Mouse (Mus musculus): ENCODE measurements around the gene Mars. TPM values are rescaled to one million over a fixed set of nuclear protein-coding genes. Genes with fewer than 3 reads are reported as not detected.
A peak's percentile ranks its signal among the peaks of the same experiment; 100 is the strongest.

Gene Mars
- polyA plus RNA-seq, 1 experiment = 105 TPM

DNA sequence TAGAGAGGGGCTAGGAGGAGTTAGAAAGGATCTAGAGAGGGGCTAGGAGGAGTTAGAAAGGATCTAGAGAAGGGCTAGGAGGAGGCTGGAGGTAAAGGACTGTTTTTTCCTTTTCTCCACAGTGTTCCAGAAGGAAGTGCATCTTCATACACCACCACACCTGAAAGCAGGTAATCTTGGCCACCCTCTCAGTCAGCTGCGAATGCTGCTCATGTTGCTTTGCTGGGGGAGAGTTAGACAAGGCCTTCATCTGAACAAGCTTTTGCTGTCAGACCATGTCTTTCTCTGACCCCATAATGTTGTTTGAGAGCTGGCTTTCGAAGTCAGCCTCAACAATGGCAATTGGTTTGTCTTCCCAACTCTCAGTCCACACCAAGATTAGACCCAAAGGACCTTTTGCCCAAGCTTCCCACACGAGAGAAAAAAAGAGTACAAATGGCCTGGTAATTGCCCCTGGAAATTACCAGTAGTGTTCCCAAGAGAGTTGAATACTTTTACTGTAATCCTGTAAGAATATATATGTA lies 17.9 kb downstream of the Mars start:
- H3K27ac ChIP-seq (ENCODE audit: insufficient read depth, low read length) = no peak overlapping the region
- TF ChIP-seq POLR2A (IDR thresholded peaks at IDR 0.05; ENCODE audit: low read depth, low read length) (no peak; the same call in 1 of the 2 replicates), CTCF (IDR thresholded peaks at IDR 0.05; ENCODE audit: borderline replicate concordance, insufficient read depth, low read length) (no peak)
- H3K4me3 ChIP-seq (ENCODE audit: insufficient read depth, low read length) = peak overlapping the region; percentile 80
- H3K4me1 ChIP-seq (ENCODE audit: control insufficient read depth, insufficient read depth, low read length) = peaks cover 5% of the 10 kb centered on the region; the same call in 1 of the 2 replicates

DNA sequence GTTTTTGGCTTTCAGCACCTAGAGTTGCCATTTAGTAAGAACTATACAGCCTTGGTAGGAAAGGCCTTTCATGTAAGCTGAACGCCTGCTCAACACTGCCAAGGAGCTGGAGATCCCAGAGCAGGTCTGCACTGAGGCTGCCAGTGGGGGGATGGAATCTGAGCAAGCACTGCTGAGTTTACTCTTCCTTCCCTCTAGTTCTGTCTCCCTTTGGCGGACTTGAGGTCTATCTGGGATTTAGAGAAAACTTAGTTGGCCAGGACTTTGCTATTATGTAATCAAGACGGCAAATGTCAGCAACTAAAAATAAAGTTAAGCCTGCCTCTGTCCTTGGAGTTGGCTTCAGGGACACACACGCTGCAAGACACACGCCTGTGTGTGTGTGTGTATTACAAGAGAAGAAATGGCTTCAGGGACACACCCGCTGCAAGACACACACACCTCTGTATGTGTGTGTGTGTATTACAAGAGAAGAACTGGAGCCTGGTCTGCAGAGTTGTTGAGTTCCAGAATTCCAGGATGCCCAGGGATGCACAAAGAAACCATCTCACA lies 18.5 kb downstream of the Mars start:
- H3K4me1 ChIP-seq (ENCODE audit: control insufficient read depth, insufficient read depth, low read length) = peaks cover 5% of the 10 kb centered on the region; the same call in 1 of the 2 replicates
- TF ChIP-seq CTCF (IDR thresholded peaks at IDR 0.05; ENCODE audit: borderline replicate concordance, insufficient read depth, low read length) (no peak), POLR2A (IDR thresholded peaks at IDR 0.05; ENCODE audit: low read depth, low read length) (peak; percentile 54)
- 0 out of 2 replicates have a peak overlapping the region, but pooled peaks have one; percentile 1 for H3K27ac ChIP-seq (ENCODE audit: insufficient read depth, low read length)
- H3K4me3 ChIP-seq (ENCODE audit: insufficient read depth, low read length) = peak overlapping the region; percentile 80

DNA sequence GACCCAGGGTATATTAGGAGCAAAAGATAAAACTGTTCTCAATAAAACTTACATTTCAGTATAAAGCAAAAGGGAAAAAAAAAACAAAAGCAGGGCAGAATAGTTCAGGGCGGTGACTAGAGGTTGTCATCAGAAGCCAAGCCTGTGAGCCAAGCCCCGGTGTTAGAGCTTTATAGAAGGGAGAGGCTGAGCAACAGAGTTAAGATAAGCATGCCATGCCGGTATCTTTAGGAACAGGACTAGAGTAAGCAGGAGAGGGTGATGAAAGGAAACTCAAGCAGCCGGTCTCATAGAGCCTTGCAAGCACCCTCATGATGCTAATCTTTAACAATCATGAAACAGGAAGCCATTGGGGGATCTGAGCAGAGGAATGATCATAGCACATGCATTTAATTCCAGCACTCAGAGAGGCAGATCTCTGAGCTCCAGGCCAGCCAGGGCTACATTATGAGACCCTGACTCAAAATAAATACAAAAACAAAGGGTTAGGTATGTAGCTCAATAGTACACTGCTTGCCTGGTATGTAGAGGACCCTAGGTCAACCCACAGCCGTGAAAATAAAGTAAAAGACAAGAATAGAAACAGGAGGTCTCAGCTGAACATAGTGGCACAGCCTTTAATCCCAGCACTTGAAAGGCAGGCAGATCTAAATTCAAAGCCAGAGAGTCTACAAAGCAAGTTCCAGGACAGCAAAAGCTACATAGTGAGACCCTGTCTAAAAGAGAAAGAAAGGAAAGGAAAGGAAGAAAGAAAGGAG lies 19.5 kb downstream of the Mars start:
- TF ChIP-seq POLR2A (IDR thresholded peaks at IDR 0.05; ENCODE audit: low read depth, low read length) (peak; percentile 40), CTCF (IDR thresholded peaks at IDR 0.05; ENCODE audit: borderline replicate concordance, insufficient read depth, low read length) (no peak)
- Histone ChIP-seq H3K27ac (ENCODE audit: insufficient read depth, low read length) (peak overlapping the region; percentile 94), H3K4me3 (ENCODE audit: insufficient read depth, low read length) (peak overlapping the region; percentile 80), H3K4me1 (ENCODE audit: control insufficient read depth, insufficient read depth, low read length) (peaks cover 9% of the 10 kb centered on the region; the same call in 1 of the 2 replicates)

DNA sequence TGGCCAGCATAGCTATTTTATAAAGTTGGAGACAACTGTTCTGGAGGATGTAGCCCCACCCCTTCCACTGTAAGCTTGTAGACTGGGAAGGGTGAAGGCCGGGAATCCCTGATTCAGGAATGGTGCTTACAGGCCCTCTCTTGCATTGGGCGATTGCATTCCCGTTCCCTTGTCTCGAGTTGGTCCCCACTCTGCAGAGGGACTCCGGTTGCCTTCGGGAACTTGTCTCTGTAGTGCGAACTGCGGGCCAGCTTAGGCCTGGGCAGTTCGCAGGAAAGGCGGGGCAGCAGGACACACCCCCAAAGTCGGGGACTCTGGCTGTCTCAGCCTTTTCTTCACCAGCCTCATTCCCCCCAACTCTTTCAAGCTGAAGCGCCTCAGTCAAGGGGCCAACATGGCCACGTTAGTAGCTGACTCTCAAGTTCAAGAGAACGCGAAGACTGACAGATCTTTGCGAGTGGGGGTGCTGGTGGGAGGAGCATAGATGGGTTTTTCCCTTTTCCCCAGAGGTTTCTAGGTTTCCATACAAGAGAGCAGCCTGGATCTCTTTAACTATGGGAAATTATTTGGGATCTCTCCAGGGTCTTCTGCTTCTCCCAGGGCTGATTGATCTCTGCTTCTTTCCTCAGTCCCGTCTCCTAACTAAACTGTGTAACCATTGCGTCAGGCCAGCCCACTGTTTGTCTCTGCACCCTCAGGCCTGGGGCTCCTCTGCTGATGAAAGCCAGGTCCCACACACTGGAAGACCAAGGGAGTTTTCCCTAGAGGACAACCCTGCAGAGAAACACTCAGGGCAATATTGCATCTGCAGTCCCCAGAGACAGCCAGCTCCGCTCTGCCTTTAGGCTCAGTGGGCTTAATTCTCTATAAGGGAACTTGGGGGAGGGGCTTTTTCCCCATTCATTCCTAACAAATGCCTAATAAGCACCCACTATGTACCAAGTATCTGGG lies 20.4 kb downstream of the Mars start:
- Histone ChIP-seq H3K4me3 (ENCODE audit: insufficient read depth, low read length) (peak overlapping the region; percentile 80), H3K27ac (ENCODE audit: insufficient read depth, low read length) (peak overlapping the region; percentile 94), H3K4me1 (ENCODE audit: control insufficient read depth, insufficient read depth, low read length) (peaks cover 10% of the 10 kb centered on the region; the same call in 1 of the 2 replicates)
- TF ChIP-seq CTCF (IDR thresholded peaks at IDR 0.05; ENCODE audit: borderline replicate concordance, insufficient read depth, low read length) (no peak), POLR2A (IDR thresholded peaks at IDR 0.05; ENCODE audit: low read depth, low read length) (no peak; the same call in none of the 2 replicates)

DNA sequence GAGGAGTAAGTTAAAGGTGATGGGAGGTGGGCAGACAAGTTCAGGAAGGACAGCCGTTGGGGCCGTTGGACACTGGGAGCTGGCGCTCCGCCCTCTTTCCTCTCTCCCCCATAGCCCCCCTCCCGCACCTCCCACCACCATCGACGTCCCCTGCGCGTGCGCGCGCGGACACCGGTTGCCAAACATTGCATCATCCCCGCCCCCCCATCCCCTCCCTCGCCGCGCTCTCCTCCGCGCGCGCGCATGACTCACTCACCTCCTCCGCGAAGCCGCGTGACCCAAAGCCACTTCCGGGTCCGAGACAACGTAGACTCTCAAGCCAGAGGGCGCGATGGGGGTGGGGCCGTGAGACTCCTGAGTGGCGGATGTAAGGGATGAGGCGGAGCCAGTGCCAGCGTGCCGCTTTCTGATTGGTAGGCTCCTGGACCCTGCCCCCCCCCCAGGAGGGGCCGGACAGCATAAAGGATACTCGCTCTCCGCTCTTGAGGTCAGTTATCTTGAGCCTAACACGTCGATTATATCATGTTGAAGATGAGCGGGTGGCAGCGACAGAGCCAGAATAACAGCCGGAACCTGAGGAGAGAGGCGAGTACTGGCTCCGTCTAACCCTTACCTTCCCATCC lies 21.2 kb downstream of the Mars start:
- H3K27ac ChIP-seq (ENCODE audit: insufficient read depth, low read length) = peak overlapping the region; percentile 100
- TF ChIP-seq CTCF (IDR thresholded peaks at IDR 0.05; ENCODE audit: borderline replicate concordance, insufficient read depth, low read length) (no peak), POLR2A (IDR thresholded peaks at IDR 0.05; ENCODE audit: low read depth, low read length) (peak; percentile 100)
- peak overlapping the region; percentile 80 for H3K4me3 ChIP-seq (ENCODE audit: insufficient read depth, low read length)
- H3K4me1 ChIP-seq (ENCODE audit: control insufficient read depth, insufficient read depth, low read length) = peaks cover 10% of the 10 kb centered on the region; the same call in 1 of the 2 replicates

DNA sequence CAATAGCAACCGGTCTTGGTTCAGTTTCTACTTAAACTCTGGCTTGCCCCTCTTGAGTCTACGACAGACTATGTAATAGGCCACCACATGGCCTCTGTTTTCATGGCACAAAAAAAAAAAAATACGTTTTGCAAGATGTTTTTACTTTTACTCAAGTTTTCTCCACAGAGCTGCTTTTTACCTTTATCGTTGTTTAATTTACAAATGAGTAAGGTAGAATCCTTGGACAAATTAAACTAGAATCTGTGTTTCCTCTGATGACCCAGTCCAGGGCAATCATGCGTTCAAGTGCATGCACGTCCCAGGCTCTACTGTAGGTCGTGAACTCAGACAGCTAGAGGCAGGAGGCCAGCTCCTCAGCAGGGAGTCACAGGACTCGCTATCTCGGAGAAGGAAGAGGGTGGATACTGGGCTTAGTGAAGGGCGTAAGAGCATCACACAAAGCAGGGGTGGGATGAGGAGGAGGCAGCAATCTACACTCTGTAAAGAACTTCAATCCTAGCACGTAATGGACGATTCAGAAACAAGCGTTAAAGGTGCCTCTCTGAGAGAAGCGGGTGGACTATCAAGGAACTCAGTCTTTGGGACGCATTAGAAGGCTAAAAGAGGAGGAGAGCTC lies 21.9 kb downstream of the Mars start:
- Histone ChIP-seq H3K27ac (ENCODE audit: insufficient read depth, low read length) (peak overlapping the region; percentile 100), H3K4me1 (ENCODE audit: control insufficient read depth, insufficient read depth, low read length) (peaks cover 10% of the 10 kb centered on the region; the same call in 1 of the 2 replicates), H3K4me3 (ENCODE audit: insufficient read depth, low read length) (peak overlapping the region; percentile 6)
- TF ChIP-seq POLR2A (IDR thresholded peaks at IDR 0.05; ENCODE audit: low read depth, low read length) (peak; percentile 71), CTCF (IDR thresholded peaks at IDR 0.05; ENCODE audit: borderline replicate concordance, insufficient read depth, low read length) (no peak)

DNA sequence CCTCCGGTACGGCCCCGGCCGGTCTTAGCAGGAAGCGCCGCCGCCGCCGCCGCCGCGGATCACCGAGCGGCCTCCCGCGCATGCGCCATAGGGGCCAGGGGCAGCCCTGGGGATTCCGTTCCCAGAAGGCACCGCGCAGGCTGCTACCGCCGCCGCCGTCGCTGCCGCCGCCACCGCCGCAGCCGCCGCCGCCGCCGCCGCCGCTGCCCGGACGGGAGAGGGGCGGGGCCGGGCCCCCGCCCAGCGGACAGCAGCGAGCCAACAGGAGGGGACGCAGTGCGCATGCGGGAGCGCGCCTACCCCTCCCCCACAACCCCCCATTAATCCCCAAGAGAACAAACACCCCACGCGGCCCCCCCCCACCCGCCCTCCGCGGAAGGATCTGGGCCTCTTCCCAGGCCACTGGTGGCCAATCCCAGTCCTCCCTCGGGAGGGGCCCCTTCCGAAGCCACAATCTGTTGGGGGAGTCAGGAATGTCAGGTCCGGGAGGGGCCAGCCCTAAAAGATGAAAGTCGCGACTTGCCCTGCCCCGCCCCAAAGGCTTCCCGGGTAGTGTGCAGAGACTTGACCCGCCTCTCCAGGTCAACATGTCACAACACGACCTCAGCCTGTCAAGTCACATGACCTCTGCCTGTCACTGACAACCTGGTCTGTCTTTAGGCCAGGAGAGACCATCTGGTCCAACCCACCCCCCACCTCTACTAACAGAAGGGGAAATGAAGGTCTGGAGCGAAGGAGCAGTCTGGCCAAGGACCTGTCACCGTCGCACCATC lies 22.6 kb downstream of the Mars start, which contains the start of gene Mbd6:
TSS of gene Mbd6 (minus strand) at position 219 of the 773 bp plus-strand sequence.
- H3K4me1 ChIP-seq (ENCODE audit: control insufficient read depth, insufficient read depth, low read length) = peaks cover 10% of the 10 kb centered on the region; the same call in 1 of the 2 replicates
- no peak for TF ChIP-seq CTCF (IDR thresholded peaks at IDR 0.05; ENCODE audit: borderline replicate concordance, insufficient read depth, low read length)
- TF ChIP-seq POLR2A (IDR thresholded peaks at IDR 0.05; ENCODE audit: low read depth, low read length) = peak; percentile 78
- H3K4me3 ChIP-seq (ENCODE audit: insufficient read depth, low read length) = peak within 1 kb of the TSS; percentile 55
- H3K27ac ChIP-seq (ENCODE audit: insufficient read depth, low read length) = peak within 1 kb of the TSS; percentile 100

DNA sequence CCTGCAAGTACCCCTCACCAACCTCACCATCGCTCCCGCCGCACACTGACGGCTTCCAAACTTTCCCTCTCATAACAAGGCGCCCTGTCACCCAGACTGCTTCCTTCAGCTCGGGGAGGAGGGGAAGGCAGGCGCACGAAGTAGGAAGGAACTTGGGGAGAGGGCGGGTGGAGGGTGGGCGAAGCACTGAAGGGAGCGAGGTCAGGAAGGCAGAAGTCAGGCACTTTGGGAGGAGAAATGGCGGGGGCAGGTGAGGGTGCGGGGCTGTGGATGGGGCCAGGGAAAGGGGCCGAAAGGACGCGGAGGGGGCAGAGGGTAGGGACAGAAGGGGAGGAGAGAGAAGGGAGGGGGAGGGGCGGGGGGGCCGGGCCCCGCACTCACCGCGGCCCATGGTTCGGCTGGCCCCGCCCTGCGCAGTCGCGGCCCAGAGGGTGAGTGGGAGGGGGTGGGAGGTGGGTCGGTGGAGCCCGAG lies 23.2 kb downstream of the Mars start:
- peak overlapping the region; percentile 55 for H3K4me3 ChIP-seq (ENCODE audit: insufficient read depth, low read length)
- peak overlapping the region; percentile 95 for H3K27ac ChIP-seq (ENCODE audit: insufficient read depth, low read length)
- TF ChIP-seq CTCF (IDR thresholded peaks at IDR 0.05; ENCODE audit: borderline replicate concordance, insufficient read depth, low read length) (no peak), POLR2A (IDR thresholded peaks at IDR 0.05; ENCODE audit: low read depth, low read length) (peak; percentile 60; the same call in 1 of the 2 replicates)
- H3K4me1 ChIP-seq (ENCODE audit: control insufficient read depth, insufficient read depth, low read length) = 0 out of 2 replicates have a peak, but pooled peaks cover 8% of the 10 kb centered on the region
